Mouse (Mus musculus): Measurements from ENCODE around the gene Dnm3. TPM values are rescaled to one million over a fixed set of nuclear protein-coding genes. Genes with fewer than 3 reads are reported as not detected.

The Dnm3 gene
- polyA plus RNA-seq, 2 experiments, result 14.7 to 21.9 TPM

DNA sequence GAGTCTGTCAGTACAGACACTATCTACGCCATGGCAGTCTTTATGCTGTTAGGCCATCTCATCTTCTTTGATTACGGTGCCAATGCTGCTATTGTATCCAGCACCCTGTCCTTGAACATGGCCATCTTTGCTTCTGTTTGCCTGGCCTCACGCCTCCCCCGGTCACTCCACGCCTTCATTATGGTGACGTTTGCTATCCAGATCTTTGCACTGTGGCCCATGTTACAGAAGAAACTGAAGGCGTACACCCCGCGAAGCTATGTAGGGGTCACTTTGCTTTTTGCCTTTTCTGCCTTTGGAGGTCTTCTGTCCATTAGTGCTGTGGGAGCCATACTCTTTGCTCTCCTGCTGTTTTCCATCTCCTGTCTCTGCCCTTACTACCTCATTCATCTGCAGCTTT is 507.0 kb downstream of the Dnm3 start:
- ATAC-seq (ENCODE audit: low FRiP score, low read depth), result no peak
- no peaks in the 10 kb centered on the region for H3K9me3 ChIP-seq (ENCODE audit: control insufficient read depth, low read length)

GRCm38 (mm10) chr1:161968589-161969407 is 509.0 kb downstream of the Dnm3 start, which contains the start of gene Pigc:
Pigc (plus strand) TSS chr1:161969186.
- peak; percentile 97 for ATAC-seq (ENCODE audit: low FRiP score, low read depth)
- WGBS, result 3% methylated on average over 37 of the region's 38 CpGs
- no peak for TF ChIP-seq POLR2A (IDR thresholded peaks at IDR 0.05; ENCODE audit: borderline replicate concordance, extremely low read depth, insufficient read depth, insufficient read length)
- H3K36me3 ChIP-seq (ENCODE audit: control insufficient read depth, insufficient read depth, low read length), result peaks cover 6% of the 10 kb centered on the region; the same call in 1 of the 2 replicates
- peak within 1 kb of the TSS; percentile 80 for H3K27ac ChIP-seq (replicated peaks; ENCODE audit: low read depth, low read length)
- no peaks in the 10 kb centered on the region for H3K27me3 ChIP-seq (ENCODE audit: control insufficient read depth, insufficient read depth, low read length)
- H3K9me3 ChIP-seq (ENCODE audit: control insufficient read depth, low read length), result no peaks in the 10 kb centered on the region
- peak within 1 kb of the TSS; percentile 70 for H3K4me3 ChIP-seq (replicated peaks; ENCODE audit: low read length)
- H3K4me1 ChIP-seq (ENCODE audit: control insufficient read depth, insufficient read depth, low read length), result peaks cover 23% of the 10 kb centered on the region
- DNase-seq (ENCODE audit: low spot score), result peak; percentile 97
- H3K9ac ChIP-seq (ENCODE audit: low read depth, low read length, severe bottlenecking), result peak within 1 kb of the TSS; percentile 77
- peak within 1 kb of the TSS; percentile 76 for H3K4me2 ChIP-seq (replicated peaks; ENCODE audit: low read depth, low read length, severe bottlenecking)

More for the DNA sequence above, 507.0 kb downstream of the Dnm3 start:
- no peak for DNase-seq (ENCODE audit: low spot score)
- TF ChIP-seq POLR2A (IDR thresholded peaks at IDR 0.05; ENCODE audit: borderline replicate concordance, extremely low read depth, insufficient read depth, insufficient read length), result no peak
- 98% methylated on average over 9 of the region's 9 CpGs for WGBS
- H3K4me2 ChIP-seq (replicated peaks; ENCODE audit: low read depth, low read length, severe bottlenecking), result no peak overlapping the region
- no peaks in the 10 kb centered on the region for H3K27me3 ChIP-seq (ENCODE audit: control insufficient read depth, insufficient read depth, low read length)
- H3K4me3 ChIP-seq (replicated peaks; ENCODE audit: low read length), result no peak overlapping the region
- peaks cover 6% of the 10 kb centered on the region; the same call in 1 of the 2 replicates for H3K36me3 ChIP-seq (ENCODE audit: control insufficient read depth, insufficient read depth, low read length)
- no peak overlapping the region for H3K27ac ChIP-seq (replicated peaks; ENCODE audit: low read depth, low read length)
- H3K4me1 ChIP-seq (ENCODE audit: control insufficient read depth, insufficient read depth, low read length), result peaks cover 19% of the 10 kb centered on the region
- H3K9ac ChIP-seq (ENCODE audit: low read depth, low read length, severe bottlenecking), result no peak overlapping the region

GRCm38 (mm10) chr1:161967936-161968335 is 509.9 kb downstream of the Dnm3 start:
- ATAC-seq (ENCODE audit: low FRiP score, low read depth), result no peak
- H3K27ac ChIP-seq (replicated peaks; ENCODE audit: low read depth, low read length), result no peak overlapping the region
- no peak for TF ChIP-seq POLR2A (IDR thresholded peaks at IDR 0.05; ENCODE audit: borderline replicate concordance, extremely low read depth, insufficient read depth, insufficient read length)
- peaks cover 6% of the 10 kb centered on the region; the same call in 1 of the 2 replicates for H3K36me3 ChIP-seq (ENCODE audit: control insufficient read depth, insufficient read depth, low read length)
- no peaks in the 10 kb centered on the region for H3K27me3 ChIP-seq (ENCODE audit: control insufficient read depth, insufficient read depth, low read length)
- no peak overlapping the region for H3K4me3 ChIP-seq (replicated peaks; ENCODE audit: low read length)
- 74% methylated on average over 2 of the region's 2 CpGs for WGBS
- H3K4me2 ChIP-seq (replicated peaks; ENCODE audit: low read depth, low read length, severe bottlenecking), result no peak overlapping the region
- no peaks in the 10 kb centered on the region for H3K9me3 ChIP-seq (ENCODE audit: control insufficient read depth, low read length)
- DNase-seq (ENCODE audit: low spot score), result no peak
- no peak overlapping the region for H3K9ac ChIP-seq (ENCODE audit: low read depth, low read length, severe bottlenecking)
- H3K4me1 ChIP-seq (ENCODE audit: control insufficient read depth, insufficient read depth, low read length), result peaks cover 23% of the 10 kb centered on the region

GRCm38 (mm10) chr1:161962465-161963377 is 515.1 kb downstream of the Dnm3 start:
- no peak for TF ChIP-seq POLR2A (IDR thresholded peaks at IDR 0.05; ENCODE audit: borderline replicate concordance, extremely low read depth, insufficient read depth, insufficient read length)
- Histone ChIP-seq H3K27me3 (ENCODE audit: control insufficient read depth, insufficient read depth, low read length) (no peaks in the 10 kb centered on the region), H3K4me2 (replicated peaks; ENCODE audit: low read depth, low read length, severe bottlenecking) (no peak overlapping the region), H3K4me1 (ENCODE audit: control insufficient read depth, insufficient read depth, low read length) (peaks cover 11% of the 10 kb centered on the region), H3K9ac (ENCODE audit: low read depth, low read length, severe bottlenecking) (no peak overlapping the region), H3K9me3 (ENCODE audit: control insufficient read depth, low read length) (no peaks in the 10 kb centered on the region), H3K4me3 (replicated peaks; ENCODE audit: low read length) (no peak overlapping the region), H3K27ac (replicated peaks; ENCODE audit: low read depth, low read length) (no peak overlapping the region), H3K36me3 (ENCODE audit: control insufficient read depth, insufficient read depth, low read length) (no peaks in the 10 kb centered on the region)
- peak; percentile 56 for ATAC-seq (ENCODE audit: low FRiP score, low read depth)
- 45% methylated on average over 3 of the region's 3 CpGs for WGBS
- DNase-seq (ENCODE audit: low spot score), result peak; percentile 53

Data from limb, embryonic 14.5 days (tissue).